ENCODE assay signal across 8 mouse cellular contexts in genomic region chr7:144585648-144586047, GRCm38 (mm10). TPM values are rescaled to one million over a fixed set of nuclear protein-coding genes. Genes with fewer than 3 reads are reported as not detected.
A peak's percentile ranks its signal among the peaks of the same experiment; 100 is the strongest.
DNase-seq lines count a peak whose midpoint lies in the region; ATAC-seq lines count a peak whose summit lies in the region.

No protein-coding gene starts in this region.

- no peak overlapping the region for H3K4me3 ChIP-seq in liver, embryonic 11.5 days (ENCODE audit: low read depth, low read length)

- H3K27me3 ChIP-seq in liver, embryonic 11.5 days (replicated peaks; ENCODE audit: control insufficient read depth, insufficient read depth, low read length), result peaks cover 2% of the 10 kb centered on the region; the same call in 1 of the 2 replicates

- peaks cover 13% of the 10 kb centered on the region for H3K4me1 ChIP-seq in liver, embryonic 11.5 days (replicated peaks; ENCODE audit: control insufficient read depth, insufficient read depth, low read length)

- peak; percentile 38 to 72 for DNase-seq in heart, adult 18-20 months
- DNase-seq in heart, adult 11 months, result no peak
- peak; percentile 80 for DNase-seq in NIH3T3 (ENCODE audit: low read depth)
- DNase-seq in heart, postnatal 36 days, result peak; percentile 61 to 72
- DNase-seq in liver, embryonic 11.5 days (ENCODE audit: low spot score), result peak; percentile 66
- peak; percentile 49 for DNase-seq in right cerebral cortex, adult 18-20 months
- DNase-seq in urinary bladder, adult 2 months (ENCODE audit: low spot score), result peak; percentile 41

- no peaks in the 10 kb centered on the region for H3K9me3 ChIP-seq in liver, embryonic 11.5 days (ENCODE audit: control insufficient read depth, low read length)

- WGBS in liver, embryonic 11.5 days, result 18% methylated on average over 6 of the region's 6 CpGs

- intact Hi-C loops in heart, postnatal 36 days (cut with DNase I), result loop anchor here (1.0 to 2.0 kb wide), 2 partner anchors 191 to 309 kb away; no protein-coding TSS in a partner anchor

- no peak overlapping the region for H3K4me2 ChIP-seq in liver, embryonic 11.5 days

- no peak overlapping the region for H3K27ac ChIP-seq in liver, embryonic 11.5 days (ENCODE audit: low read depth, low read length)

- peak; percentile 33; the same call in 1 of the 2 replicates for ATAC-seq in common myeloid progenitor, adult 5-6 weeks (replicated peaks; ENCODE audit: low read depth, poor library complexity, severe bottlenecking)
- no peak for ATAC-seq in liver, embryonic 11.5 days (replicated peaks; ENCODE audit: low FRiP score)

- H3K9ac ChIP-seq in liver, embryonic 11.5 days (ENCODE audit: low read depth, low read length), result no peak overlapping the region

- no peaks in the 10 kb centered on the region for H3K36me3 ChIP-seq in liver, embryonic 11.5 days (ENCODE audit: control insufficient read depth, insufficient read depth, low read length)

RNA-seq across cellular contexts. Expression of gene Fadd, which starts 3.4 kb away (rescaled TPM):
- total RNA-seq in heart, adult 18-20 months (2021), result 1 to 10 TPM; 8.5 to 8.6 TPM
- total RNA-seq in common myeloid progenitor, adult 5-6 weeks (2017), result 7.1 and 8.3 TPM in 2 replicates
- 1 to 10 TPM; 8.0 to 9.3 TPM for total RNA-seq in heart, postnatal 36 days (2021)
- 11.7 and 12.5 TPM in 2 replicates for polyA plus RNA-seq in liver, embryonic 11.5 days (2014; fragmentation: Nextera tagmentation; extraction: Ambion mirVana)
- 9.3 and 9.4 TPM in 2 replicates for polyA plus RNA-seq in urinary bladder, adult 2 months (2012; rRNA removed)

RNA-seq across cellular contexts. Expression of gene Ppfia1, which starts 32.1 kb away (rescaled TPM):
- total RNA-seq in heart, adult 18-20 months (2021), result 10 to 100 TPM; 37.8 to 39.6 TPM
- total RNA-seq in common myeloid progenitor, adult 5-6 weeks (2017), result 53.3 and 66.6 TPM in 2 replicates
- 10 to 100 TPM; 39.3 TPM for total RNA-seq in heart, postnatal 36 days (2021)
- 45.4 and 46.5 TPM in 2 replicates for polyA plus RNA-seq in liver, embryonic 11.5 days (2014; fragmentation: Nextera tagmentation; extraction: Ambion mirVana)
- polyA plus RNA-seq in urinary bladder, adult 2 months (2012; rRNA removed), result 34.3 and 35.0 TPM in 2 replicates
